Mouse (Mus musculus): ENCODE measurements around the gene Cntn5.

- TF ChIP-seq CTCF (IDR thresholded peaks at IDR 0.05; ENCODE audit: borderline replicate concordance, insufficient read depth, low read depth, low read length), result no peak
- TF ChIP-seq POLR2A (IDR thresholded peaks at IDR 0.05; ENCODE audit: borderline replicate concordance, insufficient read depth, low read length), result no peak
These were observed 504.5 kb downstream of the Cntn5 start for GRCm38 (mm10) chr9:10400099-10400498.

Data from cerebellum, adult 2 months (tissue).